Mouse (Mus musculus) forebrain, embryonic 12.5 days (tissue): ENCODE data around the gene Spg7. TPM values are rescaled to one million over a fixed set of nuclear protein-coding genes. Genes with fewer than 3 reads are reported as not detected.
"Not testable (repeated sequence)": the region's sequence is repeated elsewhere in the genome, so short reads cannot be mapped to it uniquely, and the experiment has no call there.

Experiments
- ATAC-seq: fragments of 200-750 bp; cut with Nextera tagmentation; 2 replicates; pipeline ENCODE4 v1.8.0; 2017; ENCODE audit warnings: moderate TSS enrichment; ENCODE audit not compliant: low FRiP score
- H3K27ac ChIP-seq: fragments of 300-500 bp; sonication (generic); 2 replicates; pipeline ENCODE4 v1.5.1; 2016; ENCODE audit warnings: mild to moderate bottlenecking
- H3K27me3 ChIP-seq: fragments of 300-500 bp; sonication (generic); 2 replicates; pipeline ENCODE4 v1.6.1; 2016; ENCODE audit warnings: mild to moderate bottlenecking
- H3K36me3 ChIP-seq: fragments of 300-500 bp; sonication (generic); replicated peaks from 2 replicates; pipeline ENCODE4 v1.6.1; 2016; ENCODE audit warnings: mild to moderate bottlenecking
- H3K4me1 ChIP-seq: fragments of 300-500 bp; sonication (generic); 2 replicates; pipeline ENCODE4 v1.6.1; 2016
- H3K4me2 ChIP-seq: fragments of 300-500 bp; sonication (generic); 2 replicates; pipeline ENCODE4 v1.6.1; 2016; ENCODE audit warnings: mild to moderate bottlenecking, moderate library complexity
- H3K4me3 ChIP-seq: fragments of 300-500 bp; sonication (generic); replicated peaks from 2 replicates; pipeline ENCODE4 v1.5.1; 2016; ENCODE audit warnings: mild to moderate bottlenecking
- H3K9ac ChIP-seq: fragments of 300-500 bp; sonication (generic); 2 replicates; pipeline ENCODE4 v1.6.1; 2016; ENCODE audit warnings: mild to moderate bottlenecking
- H3K9me3 ChIP-seq: fragments of 300-500 bp; sonication (generic); 2 replicates; pipeline ENCODE4 v1.6.1; 2016
- WGBS: fragments of 180-500 bp; shearing (Covaris S2); methylation state at CpG from one replicate; pipeline ENCODE4 v1.1.7; 2016; 5-methylcytosine and 5-hydroxymethylcytosine counted together
- polyA plus RNA-seq: library from polyadenylated mRNA; unstranded; fragments of >200 nt; fragmentation: Nextera tagmentation; extraction: Ambion mirVana; gene quantifications from 2 replicates; pipeline ENCODE4 v1.2.1, GENCODE M21; 2016

Gene Spg7
- 59.1 and 61.6 TPM in 2 replicates for polyA plus RNA-seq

DNA sequence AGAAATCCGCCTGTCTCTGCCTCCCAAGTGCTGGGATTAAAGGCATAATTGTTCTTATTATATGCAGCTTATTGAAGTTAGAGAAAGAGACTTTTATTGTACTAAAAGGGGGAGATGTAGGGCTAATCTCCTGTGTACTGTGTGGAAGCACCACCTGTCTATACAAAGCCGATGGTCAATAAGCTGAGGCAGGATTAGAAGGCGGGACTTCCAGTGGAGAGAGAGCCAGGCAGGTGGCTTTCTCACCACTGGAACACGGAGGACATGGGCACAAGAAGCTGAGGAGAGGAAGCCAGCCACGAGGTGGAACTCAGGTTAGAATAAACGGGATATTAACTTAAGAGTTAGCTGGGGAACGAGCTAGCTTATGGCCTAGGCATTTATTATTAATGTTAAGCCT lies at the start of gene Spg7:
Gene Spg7 (plus strand): TSS at position 222 of the 400 bp plus-strand sequence.
- Histone ChIP-seq H3K27me3 (no peaks in the 10 kb centered on the region), H3K27ac (no peak within 1 kb of the TSS), H3K9ac (no peak within 1 kb of the TSS), H3K36me3 (peaks cover 7% of the 10 kb centered on the region; the same call in 1 of the 2 replicates), H3K4me3 (no peak within 1 kb of the TSS; the same call in 1 of the 2 replicates), H3K4me1 (peaks cover 28% of the 10 kb centered on the region), H3K9me3 (no peaks in the 10 kb centered on the region), H3K4me2 (no peak within 1 kb of the TSS)
- WGBS = 74% methylated on average over 7 of the region's 7 CpGs
- no peak for ATAC-seq

- Histone ChIP-seq H3K36me3 (0 out of 2 replicates have a peak, but pooled peaks cover 6% of the 10 kb centered on the region), H3K4me2 (no peak overlapping the region), H3K27me3 (no peaks in the 10 kb centered on the region), H3K4me3 (no peak overlapping the region), H3K27ac (no peak overlapping the region), H3K9me3 (no peaks in the 10 kb centered on the region), H3K9ac (no peak overlapping the region), H3K4me1 (peaks cover 14% of the 10 kb centered on the region)
- 89% methylated on average over 7 of the region's 7 CpGs for WGBS
- ATAC-seq = no peak
Measured at GRCm38 (mm10) chr8:123014429-123014828, 48.3 kb upstream of the Spg7 start.

DNA sequence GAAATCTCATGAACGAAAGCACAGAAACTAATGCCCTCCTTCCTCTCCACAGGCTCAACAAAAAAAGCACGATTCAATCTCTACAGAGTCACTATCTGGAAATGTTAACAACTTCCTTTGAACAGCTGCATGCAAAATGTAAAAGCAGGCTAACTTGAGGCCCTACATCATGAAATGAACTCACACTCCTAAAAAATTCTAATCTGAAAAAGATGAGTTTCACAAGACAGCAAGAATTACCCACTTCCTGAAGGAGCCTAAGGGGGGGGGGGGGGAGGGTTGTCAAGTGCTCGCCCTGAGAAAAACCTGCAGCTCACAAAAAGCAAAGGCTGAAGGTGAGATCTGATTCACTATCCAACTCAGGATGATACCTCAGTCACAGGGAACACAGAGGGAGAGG lies 47.7 kb upstream of the Spg7 start:
- no peak overlapping the region for H3K4me3 ChIP-seq
- H3K9ac ChIP-seq = no peak overlapping the region
- H3K27me3 ChIP-seq = no peaks in the 10 kb centered on the region
- H3K27ac ChIP-seq = no peak overlapping the region
- H3K4me2 ChIP-seq = no peak overlapping the region
- WGBS = 87% methylated on average over 3 of the region's 3 CpGs
- 0 out of 2 replicates have a peak, but pooled peaks cover 6% of the 10 kb centered on the region for H3K36me3 ChIP-seq
- ATAC-seq = no peak
- peaks cover 14% of the 10 kb centered on the region for H3K4me1 ChIP-seq
- H3K9me3 ChIP-seq = no peaks in the 10 kb centered on the region

- Histone ChIP-seq H3K4me3 (no peak overlapping the region), H3K27ac (no peak overlapping the region), H3K9me3 (no peaks in the 10 kb centered on the region), H3K4me2 (no peak overlapping the region), H3K4me1 (peaks cover 26% of the 10 kb centered on the region), H3K27me3 (no peaks in the 10 kb centered on the region), H3K9ac (no peak overlapping the region), H3K36me3 (0 out of 2 replicates have a peak, but pooled peaks cover 9% of the 10 kb centered on the region)
- 93% methylated on average over 4 of the region's 4 CpGs for WGBS
- ATAC-seq = no peak
Measured at GRCm38 (mm10) chr8:123017143-123017542, 45.6 kb upstream of the Spg7 start.

- no peak for ATAC-seq
- H3K9me3 ChIP-seq = no peaks in the 10 kb centered on the region
- WGBS = 69% methylated on average over 4 of the region's 4 CpGs
- no peak overlapping the region for H3K27ac ChIP-seq
- H3K9ac ChIP-seq = no peak overlapping the region
- peaks cover 26% of the 10 kb centered on the region for H3K4me1 ChIP-seq
- no peak overlapping the region for H3K4me2 ChIP-seq
- no peak overlapping the region for H3K4me3 ChIP-seq
- H3K36me3 ChIP-seq = 0 out of 2 replicates have a peak, but pooled peaks cover 9% of the 10 kb centered on the region
- H3K27me3 ChIP-seq = no peaks in the 10 kb centered on the region
Measured at GRCm38 (mm10) chr8:123018484-123019164, 44.1 kb upstream of the Spg7 start.

DNA sequence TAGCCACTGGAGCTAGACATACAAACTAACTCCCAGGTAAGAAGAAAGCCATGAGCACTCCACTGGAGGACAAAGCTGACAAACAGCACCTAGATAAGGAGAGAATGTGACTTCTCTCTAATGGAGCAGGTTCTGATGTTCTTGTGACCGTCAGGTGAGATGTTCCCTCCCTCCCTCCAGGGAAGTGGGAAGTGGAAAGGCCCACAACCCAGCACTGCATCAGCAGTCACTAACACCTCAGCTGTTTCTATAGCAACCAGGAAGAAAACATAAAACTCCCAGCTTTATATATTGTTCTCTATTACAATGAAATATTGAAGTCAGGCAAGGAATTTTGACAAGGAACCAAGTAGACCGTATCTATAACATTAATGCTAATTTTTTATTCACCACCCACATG lies 42.7 kb upstream of the Spg7 start:
- Histone ChIP-seq H3K36me3 (0 out of 2 replicates have a peak, but pooled peaks cover 9% of the 10 kb centered on the region), H3K27me3 (no peaks in the 10 kb centered on the region), H3K27ac (no peak overlapping the region), H3K4me3 (no peak overlapping the region), H3K9ac (no peak overlapping the region), H3K4me2 (no peak overlapping the region), H3K9me3 (no peaks in the 10 kb centered on the region), H3K4me1 (peaks cover 26% of the 10 kb centered on the region)
- no peak for ATAC-seq
- WGBS = 78% methylated on average over 2 of the region's 2 CpGs

GRCm38 (mm10) chr8:123020859-123021258 lies 41.9 kb upstream of the Spg7 start:
- H3K36me3 ChIP-seq = 0 out of 2 replicates have a peak, but pooled peaks cover 9% of the 10 kb centered on the region
- no peak for ATAC-seq
- no peaks in the 10 kb centered on the region for H3K27me3 ChIP-seq
- no peak overlapping the region for H3K4me3 ChIP-seq
- no peak overlapping the region for H3K27ac ChIP-seq
- no peak overlapping the region for H3K4me2 ChIP-seq
- no peaks in the 10 kb centered on the region for H3K9me3 ChIP-seq
- H3K9ac ChIP-seq = no peak overlapping the region
- H3K4me1 ChIP-seq = peaks cover 26% of the 10 kb centered on the region
- WGBS = 83% methylated on average over 2 of the region's 2 CpGs

- H3K27ac ChIP-seq = no peak overlapping the region
- WGBS = 76% methylated on average over 1 of the region's 1 CpGs
Measured at GRCm38 (mm10) chr8:123021259-123021658, 41.5 kb upstream of the Spg7 start.

DNA sequence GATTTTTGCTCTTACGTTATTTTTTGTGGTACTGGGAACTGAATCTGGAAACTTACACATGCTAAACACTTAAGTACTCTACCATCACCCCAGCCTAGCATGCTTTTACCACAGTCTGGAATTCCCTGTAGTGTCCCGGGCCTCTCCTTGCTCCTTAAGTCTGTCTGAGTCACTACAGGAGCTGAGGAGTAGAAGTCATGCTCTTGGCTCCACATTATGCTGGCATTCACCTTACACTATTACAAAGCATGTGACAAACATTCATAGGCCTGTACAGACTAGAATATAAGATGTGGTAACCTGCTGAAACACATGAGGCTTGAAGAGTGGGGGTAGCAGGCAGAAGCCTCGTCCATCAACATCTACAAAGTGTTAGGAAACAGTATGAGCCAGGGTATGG lies 40.0 kb upstream of the Spg7 start:
- H3K27ac ChIP-seq = no peak overlapping the region
- WGBS = 88% methylated on average over 3 of the region's 3 CpGs
- H3K9ac ChIP-seq = no peak overlapping the region
- no peak overlapping the region for H3K4me3 ChIP-seq
- H3K36me3 ChIP-seq = 0 out of 2 replicates have a peak, but pooled peaks cover 3% of the 10 kb centered on the region
- H3K9me3 ChIP-seq = no peaks in the 10 kb centered on the region
- H3K4me1 ChIP-seq = peaks cover 21% of the 10 kb centered on the region
- ATAC-seq = no peak
- H3K27me3 ChIP-seq = no peaks in the 10 kb centered on the region
- no peak overlapping the region for H3K4me2 ChIP-seq

More at GRCm38 (mm10) chr8:123021259-123021658, 41.5 kb upstream of the Spg7 start:
- no peak overlapping the region for H3K4me2 ChIP-seq
- peaks cover 22% of the 10 kb centered on the region for H3K4me1 ChIP-seq
- H3K9ac ChIP-seq = no peak overlapping the region
- no peak overlapping the region for H3K4me3 ChIP-seq
- H3K9me3 ChIP-seq = no peaks in the 10 kb centered on the region
- 0 out of 2 replicates have a peak, but pooled peaks cover 9% of the 10 kb centered on the region for H3K36me3 ChIP-seq
- no peaks in the 10 kb centered on the region for H3K27me3 ChIP-seq
- no peak for ATAC-seq

DNA sequence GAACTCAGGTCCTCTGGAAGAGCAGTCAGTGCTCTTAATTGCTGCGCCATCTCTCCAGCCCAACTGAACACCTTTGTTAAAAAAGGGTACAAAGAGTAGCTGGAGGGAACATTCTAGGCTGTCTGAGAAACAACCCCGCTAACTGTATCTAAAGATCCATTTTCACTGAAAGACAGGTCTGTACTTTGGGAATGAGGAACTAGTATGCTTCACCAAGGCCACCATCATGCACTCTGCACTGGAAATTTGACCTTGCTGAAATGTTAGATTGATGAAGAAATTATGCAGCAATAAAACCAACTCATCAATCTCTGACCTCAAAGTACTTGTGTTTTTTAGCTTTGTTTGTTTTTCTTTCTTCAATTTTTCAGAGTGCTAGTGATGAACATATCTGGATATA lies 38.5 kb upstream of the Spg7 start:
- Histone ChIP-seq H3K9me3 (no peaks in the 10 kb centered on the region), H3K36me3 (peaks cover 9% of the 10 kb centered on the region; the same call in 1 of the 2 replicates), H3K4me1 (peaks cover 11% of the 10 kb centered on the region), H3K4me2 (no peak overlapping the region), H3K9ac (no peak overlapping the region), H3K27me3 (no peaks in the 10 kb centered on the region), H3K4me3 (no peak overlapping the region), H3K27ac (no peak overlapping the region)
- 86% methylated on average over 2 of the region's 2 CpGs for WGBS
- ATAC-seq = no peak

DNA sequence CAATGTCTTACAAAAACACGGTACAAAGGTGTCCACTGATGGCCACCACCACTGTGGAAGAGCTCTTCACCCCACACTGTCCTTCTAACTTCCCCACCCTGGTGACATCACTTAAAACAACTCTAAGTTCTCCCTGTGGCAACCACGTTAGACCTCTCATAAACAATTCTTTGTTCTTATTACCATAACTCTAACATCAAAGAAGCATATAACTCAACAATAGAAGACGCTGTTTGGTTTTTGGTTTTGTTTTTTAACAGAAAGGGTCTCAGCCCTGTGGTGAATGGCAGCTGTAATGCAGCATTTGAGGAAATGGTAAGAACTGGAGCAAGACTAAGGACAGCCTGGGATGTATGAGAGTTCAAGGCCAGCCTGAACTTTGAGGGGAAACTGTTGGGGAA lies 36.8 kb upstream of the Spg7 start:
- Histone ChIP-seq H3K9ac (no peak overlapping the region), H3K4me2 (no peak overlapping the region), H3K4me1 (peaks cover 6% of the 10 kb centered on the region), H3K36me3 (peaks cover 5% of the 10 kb centered on the region; the same call in 1 of the 2 replicates), H3K27ac (no peak overlapping the region), H3K4me3 (no peak overlapping the region), H3K9me3 (no peaks in the 10 kb centered on the region), H3K27me3 (no peaks in the 10 kb centered on the region)
- ATAC-seq = no peak
- WGBS = 89% methylated on average over 3 of the region's 3 CpGs

- WGBS = 94% methylated on average over 8 of the region's 8 CpGs
- ATAC-seq = no peak
- no peak overlapping the region for H3K27ac ChIP-seq
- H3K27me3 ChIP-seq = no peaks in the 10 kb centered on the region
- peaks cover 5% of the 10 kb centered on the region; the same call in 1 of the 2 replicates for H3K36me3 ChIP-seq
- no peaks in the 10 kb centered on the region for H3K9me3 ChIP-seq
- no peak overlapping the region for H3K4me2 ChIP-seq
- H3K4me3 ChIP-seq = no peak overlapping the region
- peaks cover 12% of the 10 kb centered on the region for H3K4me1 ChIP-seq
- no peak overlapping the region for H3K9ac ChIP-seq
Measured at GRCm38 (mm10) chr8:123027786-123028185, 35.0 kb upstream of the Spg7 start.

DNA sequence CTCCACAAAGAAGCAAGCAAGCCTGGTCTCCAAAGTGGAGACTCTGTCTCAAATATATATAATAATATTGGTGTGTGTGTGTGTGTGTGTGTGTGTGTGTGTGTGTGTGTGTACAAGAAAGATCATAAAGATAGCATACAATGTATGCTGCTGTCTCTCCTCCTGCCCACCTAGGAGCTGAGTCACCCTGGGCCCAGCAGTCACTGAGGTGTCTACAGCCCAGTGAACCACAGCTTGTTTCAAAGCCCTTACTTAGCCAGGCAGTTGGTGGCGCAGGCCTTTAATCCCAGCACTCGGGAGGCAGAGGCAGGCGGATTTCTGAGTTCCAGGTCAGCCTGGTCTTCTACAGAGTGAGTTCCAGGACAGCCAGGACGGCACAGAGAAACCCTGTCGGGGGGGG lies 32.7 kb upstream of the Spg7 start:
- ATAC-seq = not testable (repeated sequence)
- 65% methylated on average over 4 of the region's 5 CpGs for WGBS

More for the DNA sequence above, 32.7 kb upstream of the Spg7 start:
- not testable (repeated sequence) for H3K36me3 ChIP-seq, H3K27ac ChIP-seq, H3K9me3 ChIP-seq, H3K4me3 ChIP-seq, H3K27me3 ChIP-seq, H3K4me2 ChIP-seq, H3K9ac ChIP-seq
- H3K4me1 ChIP-seq = peaks cover 18% of the 10 kb centered on the region
